In genomic region chr16:18630291-18630690, GRCm38 (mm10) we compare ENCODE assay signal across 10 mouse cellular contexts. TPM values are rescaled to one million over a fixed set of nuclear protein-coding genes. Genes with fewer than 3 reads are reported as not detected.
A peak's percentile ranks its signal among the peaks of the same experiment; 100 is the strongest.
DNase-seq lines count a peak whose midpoint lies in the region; ATAC-seq and TF ChIP-seq lines count a peak whose summit lies in the region.
"Had no signal": no experiment of that assay in that cellular context is flagged by ENCODE, and none has a peak within 500 bp of the region (broad histone marks: within the 10 kb centered on the region; RNA-seq: fewer than 3 reads in every experiment).

No protein-coding gene starts in this region.

- TF ChIP-seq CTCF in lung, embryonic 14.5 days (IDR thresholded peaks at IDR 0.05; ENCODE audit: low read depth): no peak
- TF ChIP-seq CTCF in olfactory bulb, adult 2 months (IDR thresholded peaks at IDR 0.05; ENCODE audit: insufficient read depth, low read depth, low read length): no peak

- H3K27ac ChIP-seq in lung, embryonic 14.5 days (ENCODE audit: low read depth): no peak overlapping the region
- H3K27ac ChIP-seq in forebrain, embryonic 12.5 days: peak overlapping the region; percentile 73; the same call in 1 of the 2 replicates
- no peak overlapping the region for H3K27ac ChIP-seq in limb, embryonic 11.5 days (replicated peaks; ENCODE audit: low read depth, low read length)
- 0 out of 2 replicates have a peak overlapping the region, but pooled peaks have one; percentile 71 for H3K27ac ChIP-seq in olfactory bulb, adult 2 months (ENCODE audit: insufficient read depth, low read depth, low read length)
- H3K27ac ChIP-seq: macrophage had no signal

- H3K9me3 ChIP-seq in lung, embryonic 14.5 days (ENCODE audit: low read depth, low read length): no peaks in the 10 kb centered on the region
- H3K9me3 ChIP-seq in forebrain, embryonic 12.5 days: no peaks in the 10 kb centered on the region
- H3K9me3 ChIP-seq in limb, embryonic 11.5 days (ENCODE audit: control insufficient read depth, low read length): no peaks in the 10 kb centered on the region

- H3K36me3 ChIP-seq in lung, embryonic 14.5 days (ENCODE audit: insufficient read depth): no peaks in the 10 kb centered on the region
- peaks cover 2% of the 10 kb centered on the region; the same call in 1 of the 2 replicates for H3K36me3 ChIP-seq in forebrain, embryonic 12.5 days (replicated peaks)
- H3K36me3 ChIP-seq in limb, embryonic 11.5 days (ENCODE audit: control insufficient read depth, insufficient read depth, low read length): no peaks in the 10 kb centered on the region

- peaks cover 27% of the 10 kb centered on the region for H3K27me3 ChIP-seq in lung, embryonic 14.5 days (ENCODE audit: insufficient read depth, low read length)
- peaks cover 32% of the 10 kb centered on the region for H3K27me3 ChIP-seq in forebrain, embryonic 12.5 days
- peaks cover 24% of the 10 kb centered on the region for H3K27me3 ChIP-seq in limb, embryonic 11.5 days (ENCODE audit: control insufficient read depth, insufficient read depth, low read length)

- peak overlapping the region; percentile 88 for H3K4me2 ChIP-seq in lung, embryonic 14.5 days
- H3K4me2 ChIP-seq in forebrain, embryonic 12.5 days: peak overlapping the region; percentile 86
- peak overlapping the region; percentile 81 for H3K4me2 ChIP-seq in limb, embryonic 11.5 days (ENCODE audit: low read depth, severe bottlenecking)

- peak overlapping the region; percentile 74 for H3K4me3 ChIP-seq in lung, embryonic 14.5 days (ENCODE audit: low read depth, low read length)
- peak overlapping the region; percentile 86 for H3K4me3 ChIP-seq in forebrain, embryonic 12.5 days (replicated peaks)
- peak overlapping the region; percentile 64 for H3K4me3 ChIP-seq in limb, embryonic 11.5 days (ENCODE audit: low read depth, low read length)
- H3K4me3 ChIP-seq in olfactory bulb, adult 2 months (ENCODE audit: insufficient read depth, low read depth, low read length): peak overlapping the region; percentile 95

- H3K9ac ChIP-seq in lung, embryonic 14.5 days: peak overlapping the region; percentile 73
- peak overlapping the region; percentile 83 for H3K9ac ChIP-seq in forebrain, embryonic 12.5 days
- peak overlapping the region; percentile 60; the same call in 1 of the 2 replicates for H3K9ac ChIP-seq in limb, embryonic 11.5 days (ENCODE audit: low read length)

- DNase-seq in lung, embryonic 14.5 days: no peak
- DNase-seq in lung, postnatal 10 days: no peak
- DNase-seq in limb, embryonic 11.5 days (ENCODE audit: low spot score): no peak
- DNase-seq in left cerebral cortex, adult 18-20 months (ENCODE audit: low spot score in 2 of 2): no peak
- DNase-seq in gastrocnemius, postnatal 10 days: no peak
- no peak for DNase-seq in cerebellum, postnatal 10 days

- WGBS in lung, embryonic 14.5 days: 50% methylated on average over 5 of the region's 5 CpGs
- 58% methylated on average over 5 of the region's 5 CpGs for WGBS in forebrain, embryonic 12.5 days
- WGBS in limb, embryonic 11.5 days: 44% methylated on average over 5 of the region's 5 CpGs
- 56% methylated on average over 5 of the region's 5 CpGs for WGBS in olfactory bulb, adult 2 months

- peaks cover 15% of the 10 kb centered on the region for H3K4me1 ChIP-seq in lung, embryonic 14.5 days (ENCODE audit: insufficient read depth)
- H3K4me1 ChIP-seq in forebrain, embryonic 12.5 days: peaks cover 43% of the 10 kb centered on the region
- H3K4me1 ChIP-seq in limb, embryonic 11.5 days (ENCODE audit: control insufficient read depth, insufficient read depth, low read length): peaks cover 16% of the 10 kb centered on the region
- H3K4me1 ChIP-seq in olfactory bulb, adult 2 months (ENCODE audit: control insufficient read depth, insufficient read depth, low read length): peaks cover 37% of the 10 kb centered on the region

- ATAC-seq in lung, embryonic 14.5 days (ENCODE audit: insufficient read depth): peak; percentile 2; the same call in 1 of the 2 replicates
- ATAC-seq in forebrain, embryonic 12.5 days (ENCODE audit: low FRiP score): peak; percentile 0; the same call in 1 of the 2 replicates
- ATAC-seq in limb, embryonic 11.5 days (ENCODE audit: insufficient number of reproducible peaks, low FRiP score, low TSS enrichment, low read depth): peak; percentile 3

- no peak for TF ChIP-seq POLR2A in olfactory bulb, adult 2 months (IDR thresholded peaks at IDR 0.05; ENCODE audit: insufficient read depth, low read depth, low read length)

RNA-seq across cellular contexts. Expression of gene Sept5, which starts 0.5 kb away (rescaled TPM):
- polyA plus RNA-seq in lung, embryonic 14.5 days (2014; fragmentation: Nextera tagmentation; extraction: Ambion mirVana): 19.3 and 20.1 TPM in 2 replicates
- 68.4 and 69.3 TPM in 2 replicates for polyA plus RNA-seq in forebrain, embryonic 12.5 days (2016; fragmentation: Nextera tagmentation; extraction: Ambion mirVana)
- 30.0 and 31.1 TPM in 2 replicates for polyA plus RNA-seq in limb, embryonic 11.5 days (2014; fragmentation: Nextera tagmentation; extraction: Ambion mirVana)
- polyA plus RNA-seq in olfactory bulb, adult 2 months (2012; ENCODE audit: insufficient read depth, insufficient read length, low replicate concordance, missing spikeins): not detected in 2 replicates
- 100 to 1,000 TPM; 824 to 876 TPM for total RNA-seq in left cerebral cortex, adult 18-20 months (2021)
- total RNA-seq in gastrocnemius, postnatal 10 days (2021): 10 to 100 TPM in 1 of 2 experiments, 1 to 10 TPM in 1; 7.9 to 15.7 TPM
- polyA plus RNA-seq: erythroblast, embryonic 14.5 days had no signal

RNA-seq across cellular contexts. Expression of gene Gm49601, which starts 4.1 kb away (rescaled TPM):
- polyA plus RNA-seq in lung, embryonic 14.5 days (2014; fragmentation: Nextera tagmentation; extraction: Ambion mirVana): 1.2 and 1.7 TPM in 2 replicates
- polyA plus RNA-seq in forebrain, embryonic 12.5 days (2016; fragmentation: Nextera tagmentation; extraction: Ambion mirVana): 10.6 and 10.7 TPM in 2 replicates
- 2.3 and 2.4 TPM in 2 replicates for polyA plus RNA-seq in limb, embryonic 11.5 days (2014; fragmentation: Nextera tagmentation; extraction: Ambion mirVana)
- polyA plus RNA-seq in olfactory bulb, adult 2 months (2012; ENCODE audit: insufficient read depth, insufficient read length, low replicate concordance, missing spikeins): not detected in 2 replicates
- 100 to 1,000 TPM; 231 to 252 TPM for total RNA-seq in left cerebral cortex, adult 18-20 months (2021)
- 1 to 10 TPM; 1.6 to 3.6 TPM for total RNA-seq in gastrocnemius, postnatal 10 days (2021)
- polyA plus RNA-seq: macrophage had no signal

RNA-seq across cellular contexts. Expression of gene Gp1bb, which starts 8.1 kb away (rescaled TPM):
- 3.8 and 4.1 TPM in 2 replicates for polyA plus RNA-seq in lung, embryonic 14.5 days (2014; fragmentation: Nextera tagmentation; extraction: Ambion mirVana)
- 4.4 and 5.7 TPM in 2 replicates for polyA plus RNA-seq in forebrain, embryonic 12.5 days (2016; fragmentation: Nextera tagmentation; extraction: Ambion mirVana)
- 4.1 and 4.5 TPM in 2 replicates for polyA plus RNA-seq in limb, embryonic 11.5 days (2014; fragmentation: Nextera tagmentation; extraction: Ambion mirVana)
- polyA plus RNA-seq in olfactory bulb, adult 2 months (2012; ENCODE audit: insufficient read depth, insufficient read length, low replicate concordance, missing spikeins): not detected in 2 replicates
- total RNA-seq in left cerebral cortex, adult 18-20 months (2021): 1 to 10 TPM; 1.1 to 1.3 TPM
- total RNA-seq in gastrocnemius, postnatal 10 days (2021): not detected

RNA-seq across cellular contexts. Expression of gene Tbx1, which starts 39.8 kb away (rescaled TPM):
- 12.0 and 15.8 TPM in 2 replicates for polyA plus RNA-seq in lung, embryonic 14.5 days (2014; fragmentation: Nextera tagmentation; extraction: Ambion mirVana)
- polyA plus RNA-seq in forebrain, embryonic 12.5 days (2016; fragmentation: Nextera tagmentation; extraction: Ambion mirVana): 1.3 and 1.7 TPM in 2 replicates
- 2.3 and 2.5 TPM in 2 replicates for polyA plus RNA-seq in limb, embryonic 11.5 days (2014; fragmentation: Nextera tagmentation; extraction: Ambion mirVana)
- not detected in 2 replicates for polyA plus RNA-seq in olfactory bulb, adult 2 months (2012; ENCODE audit: insufficient read depth, insufficient read length, low replicate concordance, missing spikeins)
- total RNA-seq in left cerebral cortex, adult 18-20 months (2021): 1 to 10 TPM; 1.3 TPM
- 1 to 10 TPM; 2.3 to 5.5 TPM for total RNA-seq in gastrocnemius, postnatal 10 days (2021)
- polyA plus RNA-seq: erythroblast, embryonic 14.5 days; macrophage had no signal

Comparison
In these comparisons a context has a peak if more than half of its experiments do, and no peak if none do; other contexts are left out.
1. H3K27ac ChIP-seq: peak in forebrain, embryonic 12.5 days (single experiment) and olfactory bulb, adult 2 months (single experiment); none in lung, embryonic 14.5 days (single experiment) and limb, embryonic 11.5 days (single experiment).
2. RNA of gene Sept5, which starts 0.5 kb away (polyA plus RNA-seq): 68.4 to 69.3 TPM in forebrain, embryonic 12.5 days, 30.0 to 31.1 TPM in limb, embryonic 11.5 days and 19.3 to 20.1 TPM in lung, embryonic 14.5 days; not detected in olfactory bulb, adult 2 months; every median in the first group is over 10 times any median in the second.
3. Peak in every context shown above with its lines, with median percentiles within 50 percentile points of each other: ATAC-seq, H3K4me2 ChIP-seq, H3K4me3 ChIP-seq and H3K9ac ChIP-seq.